Mouse (Mus musculus): Measurements from ENCODE around the gene Gclc.

GRCm38 (mm10) chr9:77766767-77767166, 12.4 kb downstream of the Gclc start:
- TF ChIP-seq CTCF (IDR thresholded peaks at IDR 0.05; ENCODE audit: extremely low read depth, insufficient read length, insufficient replicate concordance, low read depth, low read length) (no peak), POLR2A (IDR thresholded peaks at IDR 0.05; ENCODE audit: low read depth, low read length) (no peak)

Measured in small intestine, adult 2 months (tissue).